ENCODE assay signal across 11 mouse cellular contexts in genomic region chr10:8805402-8805801, GRCm38 (mm10).
DNase-seq lines count a peak whose midpoint lies in the region; ATAC-seq and TF ChIP-seq lines count a peak whose summit lies in the region.
"Had no signal": no experiment of that assay in that cellular context is flagged by ENCODE, and none has a peak within 500 bp of the region (broad histone marks: within the 10 kb centered on the region; RNA-seq: fewer than 3 reads in every experiment).

No protein-coding gene starts in this region.

- TF ChIP-seq CTCF in layer of hippocampus, adult 2 months (conservative IDR thresholded peaks at IDR 0.05) = no peak
- TF ChIP-seq CTCF in heart, postnatal 0 days (IDR thresholded peaks at IDR 0.05; ENCODE audit: low read depth) = no peak
- TF ChIP-seq CTCF in stomach, postnatal 0 days (IDR thresholded peaks at IDR 0.05; ENCODE audit: low read depth) = no peak

- H3K27me3 ChIP-seq in heart, postnatal 0 days (ENCODE audit: control insufficient read depth, insufficient read depth, low read length) = no peaks in the 10 kb centered on the region
- H3K27me3 ChIP-seq in stomach, postnatal 0 days (ENCODE audit: control insufficient read depth, insufficient read depth, low read length) = no peaks in the 10 kb centered on the region
- H3K27me3 ChIP-seq in midbrain, embryonic 16.5 days (ENCODE audit: control insufficient read depth, insufficient read depth, low read depth, low read length) = no peaks in the 10 kb centered on the region
- H3K27me3 ChIP-seq: limb, embryonic 15.5 days had no signal

- H3K9ac ChIP-seq in heart, postnatal 0 days (replicated peaks; ENCODE audit: low read depth, low read length) = no peak overlapping the region
- no peak overlapping the region for H3K9ac ChIP-seq in stomach, postnatal 0 days (ENCODE audit: low read length)
- H3K9ac ChIP-seq in midbrain, embryonic 16.5 days (ENCODE audit: low read depth, low read length) = no peak overlapping the region
- H3K9ac ChIP-seq: limb, embryonic 15.5 days had no signal

- no peaks in the 10 kb centered on the region for H3K36me3 ChIP-seq in heart, postnatal 0 days (replicated peaks; ENCODE audit: control insufficient read depth, insufficient read depth, low read length)
- no peaks in the 10 kb centered on the region for H3K36me3 ChIP-seq in stomach, postnatal 0 days (ENCODE audit: control insufficient read depth, insufficient read depth, low read length)
- no peaks in the 10 kb centered on the region for H3K36me3 ChIP-seq in midbrain, embryonic 16.5 days (ENCODE audit: control insufficient read depth, insufficient read depth, low read length)

- H3K4me3 ChIP-seq in layer of hippocampus, adult 2 months = no peak overlapping the region
- H3K4me3 ChIP-seq in heart, postnatal 0 days (ENCODE audit: low read depth, low read length) = no peak overlapping the region
- H3K4me3 ChIP-seq in stomach, postnatal 0 days (ENCODE audit: low read depth, low read length) = no peak overlapping the region
- H3K4me3 ChIP-seq in midbrain, embryonic 16.5 days (ENCODE audit: low read depth, low read length) = no peak overlapping the region
- H3K4me3 ChIP-seq: limb, embryonic 15.5 days; myocyte had no signal

- no peak overlapping the region for H3K4me2 ChIP-seq in heart, postnatal 0 days (ENCODE audit: low read depth, low read length)
- H3K4me2 ChIP-seq in stomach, postnatal 0 days (replicated peaks; ENCODE audit: low read depth) = no peak overlapping the region
- H3K4me2 ChIP-seq in midbrain, embryonic 16.5 days (ENCODE audit: low read length) = no peak overlapping the region
- H3K4me2 ChIP-seq: limb, embryonic 15.5 days had no signal

- WGBS in heart, postnatal 0 days = 51% methylated on average over 3 of the region's 3 CpGs
- WGBS in stomach, postnatal 0 days = 67% methylated on average over 3 of the region's 3 CpGs
- 91% methylated on average over 3 of the region's 3 CpGs for WGBS in midbrain, embryonic 16.5 days

- H3K9me3 ChIP-seq in heart, postnatal 0 days (replicated peaks; ENCODE audit: control insufficient read depth, low read length) = no peaks in the 10 kb centered on the region
- no peaks in the 10 kb centered on the region for H3K9me3 ChIP-seq in stomach, postnatal 0 days (ENCODE audit: control insufficient read depth, low read length)
- H3K9me3 ChIP-seq in midbrain, embryonic 16.5 days (replicated peaks; ENCODE audit: control insufficient read depth, low read length, poor library complexity, severe bottlenecking) = no peaks in the 10 kb centered on the region
- H3K9me3 ChIP-seq: limb, embryonic 15.5 days had no signal

- H3K27ac ChIP-seq in layer of hippocampus, adult 2 months = peak overlapping the region; percentile 90; the same call in 1 of the 2 replicates
- H3K27ac ChIP-seq in heart, postnatal 0 days (ENCODE audit: low read depth) = peak overlapping the region; percentile 36; the same call in 1 of the 2 replicates
- H3K27ac ChIP-seq in stomach, postnatal 0 days (replicated peaks) = no peak overlapping the region
- no peak overlapping the region for H3K27ac ChIP-seq in midbrain, embryonic 16.5 days (ENCODE audit: low read length)
- H3K27ac ChIP-seq: limb, embryonic 15.5 days had no signal

- no peak for DNase-seq in layer of hippocampus, adult 2 months (ENCODE audit: low spot score in 2 of 2)
- no peak for DNase-seq in layer of hippocampus, adult 9-10 months (ENCODE audit: low spot score)
- DNase-seq in heart, postnatal 0 days (ENCODE audit: low spot score) = peak; percentile 45
- DNase-seq in kidney, postnatal 25 days = peak; percentile 71 to 90
- no peak for DNase-seq in stomach, postnatal 0 days (ENCODE audit: low spot score)
- DNase-seq in thymus, postnatal 25 days = no peak
- DNase-seq: cerebellum, postnatal 10 days; layer of hippocampus, adult 9-11 months had no signal

- ATAC-seq in heart, postnatal 0 days (ENCODE audit: insufficient read depth, low read depth) = peak; percentile 59
- peak; percentile 24; the same call in 1 of the 2 replicates for ATAC-seq in stomach, postnatal 0 days (ENCODE audit: low FRiP score, low TSS enrichment)
- no peak for ATAC-seq in midbrain, embryonic 16.5 days

- peak; percentile 45; the same call in 1 of the 2 replicates for TF ChIP-seq EP300 in heart, postnatal 0 days (IDR thresholded peaks at IDR 0.05; ENCODE audit: low read depth)
- TF ChIP-seq EP300 in stomach, postnatal 0 days (optimal IDR thresholded peaks at IDR 0.05) = no peak

- H3K4me1 ChIP-seq in heart, postnatal 0 days (ENCODE audit: control insufficient read depth, insufficient read depth) = peaks cover 59% of the 10 kb centered on the region
- H3K4me1 ChIP-seq in stomach, postnatal 0 days (replicated peaks; ENCODE audit: control insufficient read depth, insufficient read depth) = no peaks in the 10 kb centered on the region
- peaks cover 17% of the 10 kb centered on the region for H3K4me1 ChIP-seq in midbrain, embryonic 16.5 days (ENCODE audit: control insufficient read depth, insufficient read depth, low read length)

Comparison
In these comparisons a context has a peak if more than half of its experiments do, and no peak if none do; other contexts are left out.
1. DNase-seq: peak in heart, postnatal 0 days (single experiment) and kidney, postnatal 25 days (2 of 2); none in layer of hippocampus, adult 2 months (0 of 2), layer of hippocampus, adult 9-10 months (single experiment), stomach, postnatal 0 days (single experiment) and thymus, postnatal 25 days (single experiment).
2. H3K27ac ChIP-seq: peak in layer of hippocampus, adult 2 months (single experiment) and heart, postnatal 0 days (single experiment); none in stomach, postnatal 0 days (single experiment) and midbrain, embryonic 16.5 days (single experiment).